Mouse (Mus musculus): ENCODE measurements around the gene Cyp2c54. TPM values are rescaled to one million over a fixed set of nuclear protein-coding genes. Genes with fewer than 3 reads are reported as not detected.
"Not testable (repeated sequence)": the region's sequence is repeated elsewhere in the genome, so short reads cannot be mapped to it uniquely, and the experiment has no call there.

Cyp2c54 gene
- not detected in 2 replicates for polyA plus RNA-seq (2012; ENCODE audit: insufficient read depth, insufficient read length, low replicate concordance, missing spikeins)

- Histone ChIP-seq H3K4me3 (ENCODE audit: insufficient read depth, low read depth, low read length) (no peak within 1 kb of the TSS), H3K4me1 (ENCODE audit: control insufficient read depth, insufficient read depth, low read length) (no peaks in the 10 kb centered on the region), H3K27ac (ENCODE audit: insufficient read depth, low read depth, low read length) (no peak within 1 kb of the TSS)
- TF ChIP-seq CTCF (IDR thresholded peaks at IDR 0.05; ENCODE audit: insufficient read depth, low read depth, low read length) (no peak), POLR2A (IDR thresholded peaks at IDR 0.05; ENCODE audit: insufficient read depth, low read depth, low read length) (no peak)
Measured at GRCm38 (mm10) chr19:40073701-40074100, at the start of gene Cyp2c54. TSS of gene Cyp2c54 (minus strand) at chr19:40073827.

GRCm38 (mm10) chr19:40119624-40120023 lies 46.0 kb upstream of the Cyp2c54 start:
- not testable (repeated sequence) for H3K4me3 ChIP-seq (ENCODE audit: insufficient read depth, low read depth, low read length); H3K4me1 ChIP-seq (ENCODE audit: control insufficient read depth, insufficient read depth, low read length); H3K27ac ChIP-seq (ENCODE audit: insufficient read depth, low read depth, low read length)
- WGBS = 84% methylated on average over 13 of the region's 13 CpGs

- WGBS = 84% methylated on average over 3 of the region's 3 CpGs
Measured at GRCm38 (mm10) chr19:40091111-40091510, 17.5 kb upstream of the Cyp2c54 start.

GRCm38 (mm10) chr19:40089421-40089820 lies 15.8 kb upstream of the Cyp2c54 start, which contains the start of gene Cyp2c50:
TSS of gene Cyp2c50 (plus strand) at chr19:40089688.
- not testable (repeated sequence) for H3K27ac ChIP-seq (ENCODE audit: insufficient read depth, low read depth, low read length); H3K4me1 ChIP-seq (ENCODE audit: control insufficient read depth, insufficient read depth, low read length); H3K4me3 ChIP-seq (ENCODE audit: insufficient read depth, low read depth, low read length)
- whole genome bisulfite sequencing = 100% methylated on average over 1 of the region's 1 CpGs

More at GRCm38 (mm10) chr19:40091111-40091510, 17.5 kb upstream of the Cyp2c54 start:
- no peak overlapping the region for H3K27ac ChIP-seq (ENCODE audit: insufficient read depth, low read depth, low read length)
- no peak overlapping the region for H3K4me3 ChIP-seq (ENCODE audit: insufficient read depth, low read depth, low read length)
- H3K4me1 ChIP-seq (ENCODE audit: control insufficient read depth, insufficient read depth, low read length) = no peaks in the 10 kb centered on the region
- TF ChIP-seq POLR2A (IDR thresholded peaks at IDR 0.05; ENCODE audit: insufficient read depth, low read depth, low read length) = no peak
- TF ChIP-seq CTCF (IDR thresholded peaks at IDR 0.05; ENCODE audit: insufficient read depth, low read depth, low read length) = no peak

- no peak overlapping the region for H3K27ac ChIP-seq (ENCODE audit: insufficient read depth, low read depth, low read length)
Measured at GRCm38 (mm10) chr19:40088381-40088780, 14.8 kb upstream of the Cyp2c54 start.

GRCm38 (mm10) chr19:39992140-39992539 lies 81.5 kb downstream of the Cyp2c54 start, which contains the start of gene Cyp2c37:
TSS of gene Cyp2c37 (plus strand) at chr19:39992424.
- H3K4me1 ChIP-seq (ENCODE audit: control insufficient read depth, insufficient read depth, low read length); H3K4me3 ChIP-seq (ENCODE audit: insufficient read depth, low read depth, low read length); H3K27ac ChIP-seq (ENCODE audit: insufficient read depth, low read depth, low read length): not testable (repeated sequence)
- 100% methylated on average over 1 of the region's 1 CpGs for WGBS

More at GRCm38 (mm10) chr19:40088381-40088780, 14.8 kb upstream of the Cyp2c54 start:
- 94% methylated on average over 1 of the region's 1 CpGs for WGBS
- H3K4me1 ChIP-seq (ENCODE audit: control insufficient read depth, insufficient read depth, low read length) = no peaks in the 10 kb centered on the region
- TF ChIP-seq POLR2A (IDR thresholded peaks at IDR 0.05; ENCODE audit: insufficient read depth, low read depth, low read length) = no peak
- no peak for TF ChIP-seq CTCF (IDR thresholded peaks at IDR 0.05; ENCODE audit: insufficient read depth, low read depth, low read length)
- no peak overlapping the region for H3K4me3 ChIP-seq (ENCODE audit: insufficient read depth, low read depth, low read length)

- TF ChIP-seq CTCF (IDR thresholded peaks at IDR 0.05; ENCODE audit: insufficient read depth, low read depth, low read length) (no peak), POLR2A (IDR thresholded peaks at IDR 0.05; ENCODE audit: insufficient read depth, low read depth, low read length) (no peak)
- 71% methylated on average over 2 of the region's 2 CpGs for WGBS
- H3K27ac ChIP-seq (ENCODE audit: insufficient read depth, low read depth, low read length) = no peak overlapping the region
- no peaks in the 10 kb centered on the region for H3K4me1 ChIP-seq (ENCODE audit: control insufficient read depth, insufficient read depth, low read length)
- no peak overlapping the region for H3K4me3 ChIP-seq (ENCODE audit: insufficient read depth, low read depth, low read length)
Measured at GRCm38 (mm10) chr19:39989471-39989870, 84.2 kb downstream of the Cyp2c54 start.

Other genes with a start within 250 kb of the Cyp2c54 start
- not detected in 2 replicates for gene Cyp2c69, start 187.0 kb downstream of the Cyp2c54 start, polyA plus RNA-seq (2012; ENCODE audit: insufficient read depth, insufficient read length, low replicate concordance, missing spikeins)
- gene Cyp2c37, start 81.4 kb downstream of the Cyp2c54 start, polyA plus RNA-seq (2012; ENCODE audit: insufficient read depth, insufficient read length, low replicate concordance, missing spikeins) = not detected in 2 replicates
- gene Cyp2c50, start 15.9 kb upstream of the Cyp2c54 start, polyA plus RNA-seq (2012; ENCODE audit: insufficient read depth, insufficient read length, low replicate concordance, missing spikeins) = not detected in 2 replicates
- not detected in 2 replicates for gene Cyp2c70, start 113.5 kb upstream of the Cyp2c54 start, polyA plus RNA-seq (2012; ENCODE audit: insufficient read depth, insufficient read length, low replicate concordance, missing spikeins)
- gene Pdlim1, start 198.0 kb upstream of the Cyp2c54 start, polyA plus RNA-seq (2012; ENCODE audit: insufficient read depth, insufficient read length, low replicate concordance, missing spikeins) = not detected in 2 replicates